Mouse (Mus musculus) myocyte (in vitro differentiated cells): Measurements from ENCODE around the gene Spink2. TPM values are rescaled to one million over a fixed set of nuclear protein-coding genes. Genes with fewer than 3 reads are reported as not detected.

Source experiments
- H3K27me3 ChIP-seq: one replicate; pipeline ENCODE4 v1.6.1; 2011; ENCODE audit not compliant: control insufficient read depth, insufficient read depth, insufficient read length
- H3K36me3 ChIP-seq: one replicate; pipeline ENCODE4 v1.6.1; 2011; ENCODE audit not compliant: control insufficient read depth, insufficient read depth
- H3K4me2 ChIP-seq: one replicate; pipeline ENCODE4 v1.6.1; 2011; ENCODE audit warnings: low read depth, control low read depth
- H3K4me3 ChIP-seq: one replicate; pipeline ENCODE4 v1.5.1; 2011; ENCODE audit warnings: mild to moderate bottlenecking, control low read depth, moderate library complexity
- H3K79me2 ChIP-seq: one replicate; pipeline ENCODE4 v1.6.1; 2011; ENCODE audit not compliant: control insufficient read depth, insufficient read depth
- H3ac ChIP-seq: one replicate; pipeline ENCODE4 v1.6.1; 2011; ENCODE audit not compliant: control insufficient read depth, insufficient read length
- CEBPB ChIP-seq: IDR thresholded peaks from 2 replicates; pipeline ENCODE4 v1.6.1; 2011; ENCODE audit warnings: mild to moderate bottlenecking, moderate library complexity; ENCODE audit not compliant: poor library complexity, insufficient read depth, severe bottlenecking
- E2F4 ChIP-seq: IDR thresholded peaks from one replicate; pipeline ENCODE4 v1.6.1; 2011; ENCODE audit warnings: mild to moderate bottlenecking, control low read depth, moderate library complexity; ENCODE audit not compliant: insufficient read depth
- MAX ChIP-seq: IDR thresholded peaks from one replicate; pipeline ENCODE4 v1.6.1; 2011; ENCODE audit warnings: low read depth, mild to moderate bottlenecking, control low read depth
- MYOD1 ChIP-seq, 3 experiments: IDR thresholded peaks; one replicate each; pipeline ENCODE4 v1.6.1; 2011; ENCODE audit warnings: control low read depth in 2 of 3, low read depth in 2 of 3, mild to moderate bottlenecking in 2 of 3, moderate library complexity in 1 of 3; ENCODE audit not compliant: insufficient read length in 2 of 3, control insufficient read depth in 1 of 3
- MYOG ChIP-seq, 3 experiments: IDR thresholded peaks; one replicate each; pipeline ENCODE4 v1.6.1; 2011; ENCODE audit warnings: control low read depth in 2 of 3, low read depth in 2 of 3, mild to moderate bottlenecking in 2 of 3; ENCODE audit not compliant: insufficient read length in 2 of 3, control insufficient read depth in 1 of 3, insufficient read depth in 1 of 3
- POLR2A ChIP-seq: IDR thresholded peaks from one replicate; pipeline ENCODE4 v1.6.1; 2011; ENCODE audit warnings: low read depth, mild to moderate bottlenecking, control low read depth, moderate library complexity; ENCODE audit not compliant: insufficient read length
- POLR2AphosphoS2 ChIP-seq: IDR thresholded peaks from one replicate; pipeline ENCODE4 v1.6.1; 2011; ENCODE audit warnings: low read depth, control low read depth; ENCODE audit not compliant: insufficient read length
- REST ChIP-seq: IDR thresholded peaks from one replicate; pipeline ENCODE4 v1.6.1; 2011; ENCODE audit warnings: mild to moderate bottlenecking, control low read depth, moderate library complexity; ENCODE audit not compliant: insufficient read depth, insufficient read length
- SRF ChIP-seq: IDR thresholded peaks from one replicate; pipeline ENCODE4 v1.6.1; 2011; ENCODE audit warnings: low read depth; ENCODE audit not compliant: control insufficient read depth, insufficient read length
- TCF12 ChIP-seq: IDR thresholded peaks from one replicate; pipeline ENCODE4 v1.6.1; 2011; ENCODE audit warnings: mild to moderate bottlenecking, control low read depth; ENCODE audit not compliant: poor library complexity, insufficient read depth, severe bottlenecking
- TCF3 ChIP-seq: IDR thresholded peaks from one replicate; pipeline ENCODE4 v1.6.1; 2011; ENCODE audit warnings: low read depth, control low read depth; ENCODE audit not compliant: insufficient read length
- USF1 ChIP-seq: IDR thresholded peaks from one replicate; pipeline ENCODE4 v1.6.1; 2011; ENCODE audit warnings: low read depth, mild to moderate bottlenecking, control low read depth, moderate library complexity
- polyA plus RNA-seq: library from polyadenylated mRNA; unstranded; fragments of >200 nt; fragmentation: generic; extraction: Trizol; gene quantifications from one replicate; pipeline ENCODE4 v1.2.1, GENCODE M21; 2012; ENCODE audit warnings: missing spikeins

The Spink2 gene
- polyA plus RNA-seq, 1 experiment: not detected

GRCm38 (mm10) chr5:77165703-77166625 lies 45.3 kb downstream of the Spink2 start:
- Histone ChIP-seq H3ac (no peak overlapping the region), H3K27me3 (peaks cover 8% of the 10 kb centered on the region), H3K36me3 (no peaks in the 10 kb centered on the region), H3K79me2 (no peaks in the 10 kb centered on the region), H3K4me2 (no peak overlapping the region), H3K4me3 (no peak overlapping the region)
- TF ChIP-seq MYOG (IDR thresholded peaks at IDR 0.05; ENCODE audit: control insufficient read depth in 1 of 3, insufficient read depth in 1 of 3, insufficient read length in 2 of 3, low read depth in 2 of 3) (no peak), USF1 (no peak), TCF12 (no peak)

- no peaks in the 10 kb centered on the region for H3K36me3 ChIP-seq
Measured at GRCm38 (mm10) chr5:77163597-77163996, 47.7 kb downstream of the Spink2 start.

GRCm38 (mm10) chr5:77162566-77162965 lies 48.7 kb downstream of the Spink2 start:
- H3K4me2 ChIP-seq: no peak overlapping the region
- H3K79me2 ChIP-seq: no peaks in the 10 kb centered on the region
- H3ac ChIP-seq: no peak overlapping the region
- no peaks in the 10 kb centered on the region for H3K36me3 ChIP-seq
- H3K27me3 ChIP-seq: peaks cover 8% of the 10 kb centered on the region
- TF ChIP-seq REST (no peak), USF1 (no peak), TCF3 (no peak), CEBPB (no peak), MAX (no peak), TCF12 (no peak), POLR2AphosphoS2 (no peak), E2F4 (no peak), MYOD1 (IDR thresholded peaks at IDR 0.05; ENCODE audit: control insufficient read depth in 1 of 3, insufficient read length in 2 of 3, low read depth in 2 of 3) (no peak)
- H3K4me3 ChIP-seq: no peak overlapping the region

More at GRCm38 (mm10) chr5:77163597-77163996, 47.7 kb downstream of the Spink2 start:
- TF ChIP-seq SRF (no peak), POLR2AphosphoS2 (no peak), MYOG (IDR thresholded peaks at IDR 0.05; ENCODE audit: control insufficient read depth in 1 of 3, insufficient read depth in 1 of 3, insufficient read length in 2 of 3, low read depth in 2 of 3) (no peak), POLR2A (no peak), MAX (no peak), TCF3 (no peak), E2F4 (no peak), REST (no peak), CEBPB (no peak), MYOD1 (IDR thresholded peaks at IDR 0.05; ENCODE audit: control insufficient read depth in 1 of 3, insufficient read length in 2 of 3, low read depth in 2 of 3) (no peak), TCF12 (no peak), USF1 (no peak)
- Histone ChIP-seq H3K27me3 (peaks cover 8% of the 10 kb centered on the region), H3K79me2 (no peaks in the 10 kb centered on the region), H3K4me2 (no peak overlapping the region), H3K4me3 (no peak overlapping the region), H3ac (no peak overlapping the region)

- H3K4me2 ChIP-seq: no peak overlapping the region
- H3ac ChIP-seq: no peak overlapping the region
- TF ChIP-seq MAX: no peak
- TF ChIP-seq POLR2A: no peak
- no peak for TF ChIP-seq USF1
- H3K79me2 ChIP-seq: no peaks in the 10 kb centered on the region
- no peaks in the 10 kb centered on the region for H3K36me3 ChIP-seq
- H3K27me3 ChIP-seq: peaks cover 4% of the 10 kb centered on the region
- no peak overlapping the region for H3K4me3 ChIP-seq
Measured at GRCm38 (mm10) chr5:77157777-77158540, 53.3 kb downstream of the Spink2 start.

- no peak for TF ChIP-seq MAX
- TF ChIP-seq TCF12: no peak
- no peak for TF ChIP-seq POLR2AphosphoS2
- TF ChIP-seq MYOG (IDR thresholded peaks at IDR 0.05; ENCODE audit: control insufficient read depth in 1 of 3, insufficient read depth in 1 of 3, insufficient read length in 2 of 3, low read depth in 2 of 3): no peak
- TF ChIP-seq POLR2A: no peak
- TF ChIP-seq SRF: no peak
- no peak for TF ChIP-seq TCF3
- no peak for TF ChIP-seq REST
- TF ChIP-seq E2F4: no peak
- peaks cover 4% of the 10 kb centered on the region for H3K27me3 ChIP-seq
- H3K4me3 ChIP-seq: no peak overlapping the region
- H3K4me2 ChIP-seq: no peak overlapping the region
- H3K79me2 ChIP-seq: no peaks in the 10 kb centered on the region
- no peak overlapping the region for H3ac ChIP-seq
- H3K36me3 ChIP-seq: no peaks in the 10 kb centered on the region
Measured at GRCm38 (mm10) chr5:77156938-77157337, 54.3 kb downstream of the Spink2 start.
